Mouse (Mus musculus) embryonic facial prominence, embryonic 13.5 days (tissue): ENCODE measurements around the gene Ccn1. TPM values are rescaled to one million over a fixed set of nuclear protein-coding genes. Genes with fewer than 3 reads are reported as not detected.

Experiments
- polyA plus RNA-seq: library from polyadenylated mRNA; unstranded; fragments of >200 nt; fragmentation: Nextera tagmentation; extraction: Ambion mirVana; gene quantifications from 2 replicates; pipeline ENCODE4 v1.2.1, GENCODE M21; 2015

Ccn1 gene
- polyA plus RNA-seq, 1 experiment from 2014 or later: 50.3 TPM

Other genes starting within 250 kb of the Ccn1 start
- 50.3 and 50.5 TPM in 2 replicates for gene Znhit6, start 73.8 kb downstream of the Ccn1 start, polyA plus RNA-seq
- 29.8 and 39.4 TPM in 2 replicates for gene Ddah1, start 108.7 kb upstream of the Ccn1 start, polyA plus RNA-seq